Mouse (Mus musculus) forebrain, embryonic 12.5 days (tissue): ENCODE measurements around the gene Pms2. TPM values are rescaled to one million over a fixed set of nuclear protein-coding genes. Genes with fewer than 3 reads are reported as not detected.

ENCODE experiments used
- ATAC-seq: fragments of 200-750 bp; cut with Nextera tagmentation; 2 replicates; pipeline ENCODE4 v1.8.0; 2017; ENCODE audit warnings: moderate TSS enrichment; ENCODE audit not compliant: low FRiP score
- H3K27ac ChIP-seq: fragments of 300-500 bp; sonication (generic); 2 replicates; pipeline ENCODE4 v1.5.1; 2016; ENCODE audit warnings: mild to moderate bottlenecking
- H3K27me3 ChIP-seq: fragments of 300-500 bp; sonication (generic); 2 replicates; pipeline ENCODE4 v1.6.1; 2016; ENCODE audit warnings: mild to moderate bottlenecking
- H3K36me3 ChIP-seq: fragments of 300-500 bp; sonication (generic); replicated peaks from 2 replicates; pipeline ENCODE4 v1.6.1; 2016; ENCODE audit warnings: mild to moderate bottlenecking
- H3K4me1 ChIP-seq: fragments of 300-500 bp; sonication (generic); 2 replicates; pipeline ENCODE4 v1.6.1; 2016
- H3K4me2 ChIP-seq: fragments of 300-500 bp; sonication (generic); 2 replicates; pipeline ENCODE4 v1.6.1; 2016; ENCODE audit warnings: mild to moderate bottlenecking, moderate library complexity
- H3K4me3 ChIP-seq: fragments of 300-500 bp; sonication (generic); replicated peaks from 2 replicates; pipeline ENCODE4 v1.5.1; 2016; ENCODE audit warnings: mild to moderate bottlenecking
- H3K9ac ChIP-seq: fragments of 300-500 bp; sonication (generic); 2 replicates; pipeline ENCODE4 v1.6.1; 2016; ENCODE audit warnings: mild to moderate bottlenecking
- H3K9me3 ChIP-seq: fragments of 300-500 bp; sonication (generic); 2 replicates; pipeline ENCODE4 v1.6.1; 2016
- WGBS: fragments of 180-500 bp; shearing (Covaris S2); methylation state at CpG from one replicate; pipeline ENCODE4 v1.1.7; 2016; 5-methylcytosine and 5-hydroxymethylcytosine counted together
- polyA plus RNA-seq: library from polyadenylated mRNA; unstranded; fragments of >200 nt; fragmentation: Nextera tagmentation; extraction: Ambion mirVana; gene quantifications from 2 replicates; pipeline ENCODE4 v1.2.1, GENCODE M21; 2016

The Pms2 gene
- polyA plus RNA-seq, 1 experiment from 2014 or later: 38.5 TPM

GRCm38 (mm10) chr5:143943231-143944125 lies 33.7 kb downstream of the Pms2 start:
- Histone ChIP-seq H3K27ac (no peak overlapping the region), H3K9ac (no peak overlapping the region)
- 88% methylated on average over 14 of the region's 14 CpGs for WGBS

GRCm38 (mm10) chr5:143948361-143948760 lies 38.6 kb downstream of the Pms2 start:
- no peaks in the 10 kb centered on the region for H3K36me3 ChIP-seq
- H3K9me3 ChIP-seq: no peaks in the 10 kb centered on the region
- H3K9ac ChIP-seq: no peak overlapping the region
- WGBS: 90% methylated on average over 12 of the region's 12 CpGs
- no peak overlapping the region for H3K4me3 ChIP-seq
- no peak overlapping the region for H3K4me2 ChIP-seq
- no peaks in the 10 kb centered on the region for H3K4me1 ChIP-seq
- H3K27ac ChIP-seq: no peak overlapping the region
- H3K27me3 ChIP-seq: no peaks in the 10 kb centered on the region
- no peak for ATAC-seq

More at GRCm38 (mm10) chr5:143943231-143944125, 33.7 kb downstream of the Pms2 start:
- H3K27me3 ChIP-seq: no peaks in the 10 kb centered on the region
- H3K36me3 ChIP-seq: no peaks in the 10 kb centered on the region
- no peak for ATAC-seq
- no peaks in the 10 kb centered on the region for H3K4me1 ChIP-seq
- H3K4me2 ChIP-seq: no peak overlapping the region
- H3K9me3 ChIP-seq: no peaks in the 10 kb centered on the region
- no peak overlapping the region for H3K4me3 ChIP-seq

- no peaks in the 10 kb centered on the region for H3K36me3 ChIP-seq
- WGBS: 45% methylated on average over 5 of the region's 5 CpGs
- H3K4me3 ChIP-seq: no peak overlapping the region
- no peaks in the 10 kb centered on the region for H3K9me3 ChIP-seq
- no peak overlapping the region for H3K27ac ChIP-seq
- no peak for ATAC-seq
- no peak overlapping the region for H3K9ac ChIP-seq
- H3K4me2 ChIP-seq: no peak overlapping the region
- no peaks in the 10 kb centered on the region for H3K4me1 ChIP-seq
- no peaks in the 10 kb centered on the region for H3K27me3 ChIP-seq
Measured at GRCm38 (mm10) chr5:143950016-143950415, 40.3 kb downstream of the Pms2 start.

- H3K4me2 ChIP-seq: no peak overlapping the region
- WGBS: 87% methylated on average over 6 of the region's 6 CpGs
Measured at GRCm38 (mm10) chr5:143957101-143957500, 47.3 kb downstream of the Pms2 start.

GRCm38 (mm10) chr5:143959551-143959950 lies 49.8 kb downstream of the Pms2 start:
- Histone ChIP-seq H3K9me3 (0 out of 2 replicates have a peak, but pooled peaks cover 2% of the 10 kb centered on the region), H3K27me3 (no peaks in the 10 kb centered on the region), H3K4me3 (no peak overlapping the region), H3K4me1 (no peaks in the 10 kb centered on the region), H3K27ac (no peak overlapping the region), H3K4me2 (no peak overlapping the region), H3K36me3 (no peaks in the 10 kb centered on the region), H3K9ac (no peak overlapping the region)
- WGBS: 92% methylated on average over 11 of the region's 11 CpGs
- ATAC-seq: no peak

More at GRCm38 (mm10) chr5:143957101-143957500, 47.3 kb downstream of the Pms2 start:
- Histone ChIP-seq H3K4me1 (no peaks in the 10 kb centered on the region), H3K9ac (no peak overlapping the region), H3K27ac (no peak overlapping the region), H3K9me3 (0 out of 2 replicates have a peak, but pooled peaks cover 2% of the 10 kb centered on the region), H3K4me3 (no peak overlapping the region), H3K36me3 (no peaks in the 10 kb centered on the region), H3K27me3 (no peaks in the 10 kb centered on the region)
- ATAC-seq: no peak

- whole genome bisulfite sequencing: 93% methylated on average over 8 of the region's 8 CpGs
Measured at GRCm38 (mm10) chr5:143961176-143961575, 51.4 kb downstream of the Pms2 start.

GRCm38 (mm10) chr5:143965586-143966345 lies 56.0 kb downstream of the Pms2 start:
- H3K9me3 ChIP-seq: no peaks in the 10 kb centered on the region
- ATAC-seq: no peak
- H3K4me3 ChIP-seq: no peak overlapping the region
- H3K36me3 ChIP-seq: no peaks in the 10 kb centered on the region
- no peak overlapping the region for H3K9ac ChIP-seq
- H3K27ac ChIP-seq: no peak overlapping the region
- H3K27me3 ChIP-seq: no peaks in the 10 kb centered on the region
- H3K4me1 ChIP-seq: no peaks in the 10 kb centered on the region
- 90% methylated on average over 12 of the region's 12 CpGs for WGBS
- H3K4me2 ChIP-seq: no peak overlapping the region

More at GRCm38 (mm10) chr5:143961176-143961575, 51.4 kb downstream of the Pms2 start:
- no peaks in the 10 kb centered on the region for H3K27me3 ChIP-seq
- H3K9ac ChIP-seq: no peak overlapping the region
- ATAC-seq: no peak
- H3K27ac ChIP-seq: no peak overlapping the region
- no peak overlapping the region for H3K4me3 ChIP-seq
- no peak overlapping the region for H3K4me2 ChIP-seq
- H3K36me3 ChIP-seq: no peaks in the 10 kb centered on the region
- H3K9me3 ChIP-seq: 0 out of 2 replicates have a peak, but pooled peaks cover 2% of the 10 kb centered on the region
- no peaks in the 10 kb centered on the region for H3K4me1 ChIP-seq

GRCm38 (mm10) chr5:143966671-143967070 lies 56.9 kb downstream of the Pms2 start:
- H3K27ac ChIP-seq: no peak overlapping the region
- no peaks in the 10 kb centered on the region for H3K27me3 ChIP-seq
- no peak overlapping the region for H3K9ac ChIP-seq
- no peaks in the 10 kb centered on the region for H3K36me3 ChIP-seq
- no peak overlapping the region for H3K4me3 ChIP-seq
- ATAC-seq: no peak
- H3K4me2 ChIP-seq: no peak overlapping the region
- 90% methylated on average over 12 of the region's 12 CpGs for WGBS
- no peaks in the 10 kb centered on the region for H3K4me1 ChIP-seq
- no peaks in the 10 kb centered on the region for H3K9me3 ChIP-seq

GRCm38 (mm10) chr5:143972628-143973027 lies 62.9 kb downstream of the Pms2 start:
- ATAC-seq: no peak
- H3K4me1 ChIP-seq: no peaks in the 10 kb centered on the region
- H3K9ac ChIP-seq: no peak overlapping the region
- no peak overlapping the region for H3K27ac ChIP-seq
- H3K4me2 ChIP-seq: no peak overlapping the region
- H3K9me3 ChIP-seq: no peaks in the 10 kb centered on the region
- 82% methylated on average over 3 of the region's 3 CpGs for WGBS
- no peaks in the 10 kb centered on the region for H3K36me3 ChIP-seq
- no peaks in the 10 kb centered on the region for H3K27me3 ChIP-seq
- H3K4me3 ChIP-seq: no peak overlapping the region

GRCm38 (mm10) chr5:143974931-143975630 lies 65.3 kb downstream of the Pms2 start:
- Histone ChIP-seq H3K27ac (no peak overlapping the region), H3K4me2 (no peak overlapping the region), H3K9ac (no peak overlapping the region), H3K27me3 (no peaks in the 10 kb centered on the region), H3K4me1 (no peaks in the 10 kb centered on the region), H3K4me3 (no peak overlapping the region), H3K9me3 (no peaks in the 10 kb centered on the region), H3K36me3 (no peaks in the 10 kb centered on the region)
- ATAC-seq: peak; percentile 51; the same call in 1 of the 2 replicates
- WGBS: 50% methylated on average over 4 of the region's 4 CpGs

- H3K4me3 ChIP-seq: no peak overlapping the region
- H3K27me3 ChIP-seq: no peaks in the 10 kb centered on the region
- no peak; the same call in 1 of the 2 replicates for ATAC-seq
- H3K27ac ChIP-seq: no peak overlapping the region
- H3K9ac ChIP-seq: no peak overlapping the region
- WGBS: 62% methylated on average over 2 of the region's 2 CpGs
- no peaks in the 10 kb centered on the region for H3K4me1 ChIP-seq
- H3K4me2 ChIP-seq: no peak overlapping the region
- no peaks in the 10 kb centered on the region for H3K36me3 ChIP-seq
- H3K9me3 ChIP-seq: no peaks in the 10 kb centered on the region
Measured at GRCm38 (mm10) chr5:143975631-143975933, 65.8 kb downstream of the Pms2 start.

GRCm38 (mm10) chr5:143976232-143976631 lies 66.5 kb downstream of the Pms2 start:
- Histone ChIP-seq H3K9ac (0 out of 2 replicates have a peak overlapping the region, but pooled peaks have one; percentile 12), H3K4me2 (no peak overlapping the region), H3K9me3 (no peaks in the 10 kb centered on the region), H3K36me3 (no peaks in the 10 kb centered on the region), H3K4me3 (no peak overlapping the region), H3K27ac (no peak overlapping the region), H3K4me1 (peaks cover 6% of the 10 kb centered on the region), H3K27me3 (no peaks in the 10 kb centered on the region)
- ATAC-seq: no peak
- WGBS: 91% methylated on average over 11 of the region's 11 CpGs
